Mouse (Mus musculus): ENCODE measurements around the gene Dis3l2.

Gene Dis3l2

DNA sequence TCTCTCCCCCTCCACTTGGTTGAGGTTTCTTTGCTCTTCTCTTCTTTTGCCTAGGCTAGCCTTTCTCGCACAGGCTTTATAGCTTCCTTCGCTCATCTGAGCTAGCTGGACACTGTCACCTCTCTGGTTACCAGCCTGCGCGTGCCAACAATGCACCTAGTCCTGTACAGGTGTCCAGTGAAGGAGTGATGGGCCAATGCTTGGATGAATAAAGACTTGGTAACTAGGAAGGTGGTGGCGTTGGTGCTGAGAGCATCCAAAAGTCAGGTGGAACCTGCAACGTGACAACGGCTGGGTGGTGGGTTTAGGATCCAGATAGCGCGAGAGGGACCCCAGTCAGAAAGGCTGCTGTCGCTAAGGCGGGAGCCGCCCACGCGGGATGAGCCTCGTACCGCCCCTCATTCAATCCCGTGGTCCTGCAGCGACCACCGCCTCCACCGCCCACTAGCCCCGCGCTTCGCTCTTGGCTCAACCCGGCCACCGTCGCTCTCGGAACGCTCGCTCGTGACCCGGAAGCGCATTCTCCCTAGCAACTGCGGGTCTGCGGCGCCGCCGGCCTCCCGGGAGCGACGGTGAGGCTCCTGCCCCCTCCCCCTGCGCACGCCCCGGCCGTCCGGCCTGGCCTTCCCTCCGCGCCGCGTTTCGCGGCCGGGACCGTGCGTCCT is at the start of gene Dis3l2:
Dis3l2 (plus strand) TSS at position 509 of the 665 bp plus-strand sequence.
- DNase-seq (ENCODE audit: low read depth, low spot score), result peak; percentile 88

DNA sequence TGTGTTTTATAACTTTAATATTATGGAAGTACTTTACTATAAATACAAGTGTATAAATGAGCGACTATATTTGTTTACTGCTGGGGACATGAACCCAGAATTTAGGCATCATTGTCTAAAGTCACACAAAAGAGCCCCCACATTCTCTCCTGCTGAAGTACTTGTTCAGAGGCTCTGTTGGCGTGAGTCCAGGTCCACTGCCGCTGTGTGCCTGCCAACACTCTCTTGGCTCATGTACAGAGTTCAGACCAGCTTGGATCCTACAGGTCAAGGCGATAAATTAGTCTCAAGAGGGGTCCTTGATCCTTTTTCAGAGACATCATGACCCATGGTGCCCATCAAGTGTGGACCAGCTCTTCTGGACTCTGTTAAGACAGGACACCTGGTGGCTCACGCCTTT is 46.5 kb upstream of the Dis3l2 start:
- no peak for DNase-seq (ENCODE audit: low read depth, low spot score)

DNA sequence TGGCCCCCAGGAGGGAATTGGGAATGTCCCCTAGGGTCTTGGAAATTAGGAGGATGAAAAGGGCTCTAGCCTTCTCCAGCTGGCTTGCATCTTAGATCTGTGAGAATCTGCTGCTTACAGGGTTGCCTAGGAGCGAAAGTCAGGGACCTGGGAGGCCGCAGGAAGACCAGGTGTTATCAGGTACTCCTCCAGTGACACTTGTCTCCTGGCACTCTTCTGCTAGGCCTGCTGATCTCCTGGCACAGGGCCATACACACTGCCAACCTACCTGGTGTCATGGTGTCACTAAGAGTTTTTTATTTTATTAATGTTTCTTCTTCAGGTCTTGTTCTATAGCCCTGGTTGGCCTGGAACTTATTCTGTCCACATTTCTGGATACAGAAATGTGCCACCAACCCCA is 38.5 kb upstream of the Dis3l2 start:
- no peak for DNase-seq (ENCODE audit: low read depth, low spot score)

DNA sequence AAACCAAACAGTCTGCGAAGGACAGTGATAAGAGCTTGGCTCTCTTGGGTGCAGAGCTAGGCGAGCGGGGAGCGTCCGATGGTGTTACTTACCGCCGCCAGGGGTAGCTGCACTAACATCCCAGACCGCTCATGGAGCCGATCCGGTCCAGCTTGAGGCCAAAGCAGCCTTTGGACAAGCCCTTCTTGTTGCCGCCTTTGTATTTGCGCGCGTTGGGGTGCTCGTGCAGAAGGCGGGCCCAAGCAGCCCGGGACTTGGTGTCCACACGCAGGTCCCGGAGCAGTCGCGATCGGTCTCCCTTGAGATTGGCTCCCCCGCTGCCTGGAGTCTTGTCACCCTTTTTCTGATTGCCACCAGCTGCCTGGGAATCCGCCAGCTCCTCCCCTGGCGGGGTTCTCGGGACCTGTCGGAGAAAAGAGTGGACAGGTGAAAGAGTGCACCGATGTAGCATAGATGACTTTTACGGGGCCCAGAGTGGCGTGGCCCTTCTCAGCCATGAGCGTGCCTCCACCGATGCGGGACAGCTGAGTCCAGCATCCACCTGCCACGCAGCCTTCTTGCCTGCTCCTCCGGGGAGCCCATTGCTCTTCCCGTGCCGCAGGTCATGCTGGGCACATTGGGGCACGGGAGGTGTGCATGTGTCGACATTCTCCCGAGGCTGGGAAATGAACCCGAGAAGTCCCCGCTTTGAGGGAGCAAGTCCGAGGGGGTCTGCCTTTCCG is 33.9 kb upstream of the Dis3l2 start:
- DNase-seq (ENCODE audit: low read depth, low spot score), result peak; percentile 67

DNA sequence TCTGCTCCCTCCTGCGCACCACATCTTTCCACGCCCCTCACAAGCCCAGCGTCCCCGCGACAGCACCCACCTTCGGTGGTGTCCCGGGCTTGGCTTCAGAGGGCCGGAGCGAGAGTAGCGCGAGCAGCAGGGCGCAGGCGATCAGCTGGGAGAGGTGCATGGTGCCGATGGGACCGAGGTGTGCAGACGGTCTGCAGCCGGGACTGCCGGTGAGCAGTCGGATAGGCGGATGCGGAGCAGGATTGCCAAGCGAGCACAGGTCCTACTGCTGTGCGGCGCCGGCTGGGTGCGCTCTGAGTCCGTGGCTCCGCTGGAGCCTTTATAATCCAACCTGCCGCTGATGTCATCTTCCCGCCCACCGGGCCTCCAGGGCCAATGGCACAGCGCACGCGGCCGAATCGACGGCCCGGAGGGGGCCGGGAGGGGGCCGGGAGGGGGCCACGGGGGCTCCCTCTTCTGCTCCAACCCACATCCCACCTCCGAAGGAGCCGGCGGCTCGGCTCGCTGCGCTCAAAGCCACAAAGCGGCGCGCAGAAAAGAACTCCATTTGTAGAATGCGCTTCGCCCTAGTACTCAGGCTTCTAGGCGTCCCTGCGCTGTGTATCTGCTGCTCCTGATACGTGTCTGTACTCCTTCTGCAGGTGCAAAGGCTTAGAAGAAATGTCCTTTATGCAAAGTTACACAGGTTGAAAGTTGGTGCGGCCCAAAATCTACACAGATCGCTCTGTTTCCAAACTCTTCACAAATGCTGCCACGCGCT is 33.1 kb upstream of the Dis3l2 start, which contains the start of gene Nppc:
Nppc (minus strand) TSS at position 293 of the 760 bp plus-strand sequence.
- peak; percentile 63 for DNase-seq (ENCODE audit: low read depth, low spot score)

DNA sequence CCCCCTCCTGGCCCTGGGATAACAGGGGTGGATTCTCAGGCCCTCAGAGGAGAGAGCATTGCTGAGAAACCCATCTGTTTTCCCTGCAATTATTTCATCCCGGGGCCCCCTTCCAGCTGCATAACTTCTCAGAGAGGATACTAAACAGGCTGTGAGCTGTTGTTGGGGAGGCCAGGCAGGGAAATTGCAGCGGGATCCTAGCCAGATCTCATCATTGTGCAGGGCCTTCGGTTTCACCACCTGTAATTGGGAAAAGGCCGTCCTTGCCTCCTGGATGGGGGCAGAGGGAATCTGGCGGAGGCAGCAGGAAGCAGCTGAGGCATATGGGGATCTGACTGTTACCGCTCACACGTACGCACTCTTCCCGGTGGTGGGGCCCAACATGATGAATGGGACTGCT is 29.2 kb upstream of the Dis3l2 start:
- DNase-seq (ENCODE audit: low read depth, low spot score), result no peak

DNA sequence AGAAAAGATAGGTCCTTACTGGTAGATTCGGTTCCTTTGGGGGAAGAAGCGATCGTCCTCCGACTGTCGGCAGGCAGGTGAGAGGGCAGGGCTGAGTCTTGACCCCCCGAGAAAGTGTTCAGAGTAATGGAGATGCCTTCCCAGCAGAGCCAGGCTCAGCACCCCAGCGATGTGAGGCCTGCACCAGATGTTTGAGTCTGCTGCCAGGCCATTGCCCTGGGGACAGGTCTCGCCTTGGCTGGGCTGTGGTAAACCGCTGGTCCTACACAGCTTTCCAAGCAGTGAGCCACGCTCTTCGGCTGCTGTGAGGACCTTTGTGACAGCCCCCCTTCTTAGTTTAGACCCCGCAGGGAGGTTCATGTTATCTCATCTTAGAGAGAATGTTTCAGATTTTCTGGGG is 28.5 kb upstream of the Dis3l2 start:
- DNase-seq (ENCODE audit: low read depth, low spot score), result no peak

DNA sequence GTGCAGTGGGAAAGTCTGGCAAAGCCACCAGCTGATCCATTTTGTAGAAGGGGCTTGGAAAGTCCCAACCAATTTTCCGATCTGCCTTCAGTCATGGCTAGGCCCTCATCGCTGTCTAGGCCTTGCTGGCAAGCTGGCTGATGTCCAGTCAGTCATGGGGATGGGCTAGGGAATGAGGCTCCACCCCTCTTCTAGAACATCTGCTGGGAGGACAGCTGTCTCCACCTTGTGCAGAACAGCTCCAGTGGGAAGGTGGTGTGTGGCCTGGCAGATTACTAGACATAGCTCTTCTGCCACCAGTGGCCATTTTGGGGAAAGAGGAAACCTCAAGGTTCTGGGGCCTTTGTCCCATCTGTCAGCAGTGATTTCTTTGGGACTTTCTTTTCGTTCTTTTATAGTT is 26.0 kb upstream of the Dis3l2 start:
- no peak for DNase-seq (ENCODE audit: low read depth, low spot score)

DNA sequence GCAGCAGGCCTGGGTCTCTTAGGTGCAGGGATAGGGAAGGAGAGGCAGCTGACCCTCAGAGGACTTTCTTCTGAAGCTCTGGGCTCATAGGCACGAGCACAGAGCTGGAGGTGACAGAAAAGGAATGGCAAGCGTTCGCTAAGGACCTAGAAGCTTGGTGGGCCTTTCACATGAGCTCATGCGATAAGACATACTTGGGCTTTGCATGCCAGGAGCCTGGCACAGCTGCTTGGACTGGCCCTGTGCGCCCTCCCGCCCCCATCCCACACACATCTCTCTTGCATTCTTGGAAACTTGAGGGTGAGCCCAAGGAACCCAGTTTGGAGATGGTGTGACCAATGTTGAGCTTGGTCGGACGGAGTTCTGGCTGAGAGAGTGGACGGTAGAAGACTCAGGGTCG is 24.9 kb upstream of the Dis3l2 start:
- no peak for DNase-seq (ENCODE audit: low read depth, low spot score)

DNA sequence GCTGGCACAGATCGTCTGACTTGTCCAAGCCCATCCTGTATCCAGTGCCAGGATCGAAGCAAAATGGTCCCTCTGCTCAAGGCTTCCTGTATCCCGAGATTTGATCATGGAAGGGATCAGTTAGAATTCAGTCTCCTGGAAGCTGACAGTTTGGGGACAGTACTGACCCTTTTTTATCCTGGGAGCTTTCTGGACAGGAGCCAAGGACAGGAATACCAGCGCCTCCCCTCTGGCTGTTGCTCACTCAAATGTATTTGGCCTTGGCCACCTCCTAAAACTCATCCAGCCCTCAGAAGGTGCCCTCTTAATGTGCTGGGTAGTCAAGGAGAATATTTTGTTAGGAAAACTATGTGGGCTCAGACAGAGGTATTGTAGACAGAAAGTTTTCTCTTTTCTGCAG is 16.4 kb upstream of the Dis3l2 start:
- DNase-seq (ENCODE audit: low read depth, low spot score), result no peak

DNA sequence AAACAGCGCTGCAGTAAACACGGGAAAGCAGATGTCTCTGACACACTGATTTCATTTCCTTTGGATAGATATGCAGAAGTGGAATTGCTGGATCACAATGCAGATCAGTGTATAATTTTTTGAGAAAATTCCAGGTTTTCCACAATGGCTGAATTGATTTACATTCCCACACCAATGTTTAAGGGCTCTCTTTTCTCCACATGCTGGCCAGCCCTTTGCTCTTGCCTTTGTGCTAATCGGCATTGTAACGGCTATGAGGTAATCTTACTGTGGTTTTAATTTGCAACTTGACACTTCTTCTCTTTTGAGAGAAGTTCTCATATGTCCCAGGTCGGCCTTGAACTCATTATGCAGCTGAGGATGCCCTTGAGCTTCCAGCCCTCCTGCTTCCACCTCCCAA is 12.6 kb upstream of the Dis3l2 start:
- DNase-seq (ENCODE audit: low read depth, low spot score), result no peak

DNA sequence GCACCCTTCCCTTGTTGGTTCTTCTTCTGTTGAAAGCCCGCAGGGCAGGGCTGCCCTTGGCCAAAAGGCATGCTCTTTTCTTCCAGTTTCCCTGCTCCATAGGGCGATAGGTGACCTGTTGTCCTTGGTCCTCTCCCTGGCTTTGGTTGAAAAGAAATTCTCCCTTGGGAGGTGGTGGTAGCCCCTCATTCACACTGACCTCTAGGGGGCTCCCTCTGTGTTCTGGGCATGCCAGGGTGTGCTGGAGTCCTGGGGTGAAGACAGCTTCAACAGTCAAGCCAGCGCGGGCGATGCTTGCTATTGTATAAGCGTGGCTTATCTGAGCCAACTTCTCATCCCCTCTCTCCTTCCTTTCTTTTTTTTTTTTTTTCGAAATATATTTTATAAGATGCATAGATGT is 6.7 kb upstream of the Dis3l2 start:
- no peak for DNase-seq (ENCODE audit: low read depth, low spot score)

DNA sequence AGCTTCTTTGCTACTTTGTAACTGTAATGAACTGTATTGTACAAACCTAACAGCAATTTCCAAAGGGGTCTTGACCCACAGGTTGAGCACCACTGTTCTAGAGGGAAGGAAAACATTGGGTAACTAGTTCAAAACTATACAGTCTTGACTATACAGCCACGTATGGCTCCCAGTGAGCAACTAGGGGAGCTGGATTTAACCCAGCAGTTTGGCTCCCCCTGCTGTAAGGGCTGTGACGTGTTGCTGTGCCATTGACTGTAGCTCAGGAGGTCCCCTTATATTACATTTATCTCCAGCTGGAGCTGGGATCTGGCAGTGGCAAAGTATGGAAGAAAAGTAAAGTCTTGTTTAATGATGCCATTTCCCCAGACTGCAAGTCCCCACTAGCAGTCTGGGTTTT is 4.9 kb upstream of the Dis3l2 start:
- DNase-seq (ENCODE audit: low read depth, low spot score), result no peak

DNA sequence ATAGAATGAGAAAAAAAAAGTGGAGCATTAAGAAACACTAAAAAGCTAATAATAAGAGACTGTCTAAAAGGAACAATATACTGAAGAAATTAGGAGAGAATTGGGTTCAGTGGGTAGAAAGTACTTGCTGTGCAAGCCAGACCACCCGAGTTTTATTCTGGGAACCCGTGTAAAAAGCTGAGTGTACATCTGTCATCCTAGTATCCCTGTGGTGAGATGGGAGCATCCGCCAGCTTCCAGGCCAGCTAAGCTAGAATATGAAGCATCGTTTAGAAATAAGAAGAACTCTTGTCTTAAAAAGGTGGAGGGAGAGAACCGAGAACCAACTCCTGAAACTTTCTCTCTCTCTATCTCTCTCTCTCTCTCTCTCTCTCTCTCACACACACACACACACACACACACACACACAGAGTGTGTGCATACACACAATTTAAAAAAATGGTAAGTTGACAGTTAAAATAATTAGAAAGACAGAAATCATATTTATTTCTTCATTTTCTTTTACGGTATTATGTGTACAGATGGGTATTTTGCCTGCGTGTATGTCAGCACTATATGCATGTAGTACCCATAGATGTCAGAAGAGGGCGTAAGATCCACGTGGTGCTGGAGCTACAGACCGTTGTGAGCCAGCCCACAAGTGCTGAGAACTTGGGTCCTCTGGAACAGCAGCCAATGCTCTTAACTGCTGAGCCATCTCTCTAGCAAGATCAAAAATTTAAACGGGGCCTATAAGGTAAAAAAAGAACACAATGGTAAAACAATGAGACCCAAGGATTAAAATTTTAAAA is 4.1 kb upstream of the Dis3l2 start:
- no peak for DNase-seq (ENCODE audit: low read depth, low spot score)

DNA sequence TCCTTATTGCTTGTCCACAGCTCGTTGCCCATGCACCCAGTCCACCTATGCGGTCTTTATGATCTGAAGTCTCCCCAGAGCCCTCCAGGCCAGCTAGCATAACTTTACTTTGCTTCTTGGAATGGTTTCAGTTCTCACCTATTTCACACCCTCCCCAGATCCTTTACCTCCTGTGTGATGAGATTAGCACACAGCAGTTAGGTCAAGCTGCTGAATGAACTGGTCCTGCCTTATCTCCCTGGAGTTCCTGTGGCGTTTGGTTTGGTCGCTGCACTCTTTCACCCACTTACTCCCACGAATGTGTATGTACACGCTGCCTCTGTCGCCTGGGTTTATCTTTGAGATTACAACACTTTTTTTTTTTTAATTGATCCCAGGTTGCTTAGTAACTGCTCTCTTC is 3.2 kb upstream of the Dis3l2 start:
- DNase-seq (ENCODE audit: low read depth, low spot score), result no peak

DNA sequence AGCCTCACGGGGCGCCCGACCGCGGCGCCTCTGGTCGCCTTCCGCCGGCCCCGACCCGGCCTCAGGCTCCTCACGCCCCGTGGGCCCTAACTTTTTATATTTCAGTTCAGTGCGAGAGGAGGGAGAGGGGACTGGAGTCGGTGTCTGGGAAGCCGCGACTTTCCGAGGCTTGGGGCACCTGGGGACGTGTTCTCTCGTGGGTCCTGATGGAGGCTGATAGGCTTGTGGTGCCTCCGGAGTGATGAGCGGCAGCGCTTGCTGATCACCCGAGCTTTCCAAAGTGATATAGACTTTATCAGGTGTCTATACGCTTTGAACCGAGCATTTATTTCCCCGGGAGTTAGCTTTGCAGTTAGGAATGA is 338 bp downstream of the Dis3l2 start:
- DNase-seq (ENCODE audit: low read depth, low spot score), result no peak

DNA sequence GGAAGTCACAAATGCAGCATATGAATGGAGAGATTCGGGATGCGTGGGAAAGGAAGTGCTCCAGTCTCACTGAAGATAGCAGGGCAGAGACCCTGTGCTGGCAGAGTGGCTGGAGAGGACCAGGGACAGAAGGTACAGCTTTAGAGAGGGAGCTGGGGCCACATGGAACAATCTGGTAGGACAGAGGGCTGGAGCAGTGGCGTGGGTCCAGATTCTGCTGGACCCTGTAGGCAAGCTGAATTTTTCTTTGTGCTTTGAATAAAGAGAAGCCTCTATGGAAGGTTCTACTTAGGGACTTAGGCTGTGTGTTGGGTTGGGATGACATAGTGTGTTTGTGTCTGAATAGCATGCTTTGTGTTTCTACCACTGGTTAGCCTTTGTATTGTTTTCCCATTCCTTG is 1.9 kb downstream of the Dis3l2 start:
- no peak for DNase-seq (ENCODE audit: low read depth, low spot score)

DNA sequence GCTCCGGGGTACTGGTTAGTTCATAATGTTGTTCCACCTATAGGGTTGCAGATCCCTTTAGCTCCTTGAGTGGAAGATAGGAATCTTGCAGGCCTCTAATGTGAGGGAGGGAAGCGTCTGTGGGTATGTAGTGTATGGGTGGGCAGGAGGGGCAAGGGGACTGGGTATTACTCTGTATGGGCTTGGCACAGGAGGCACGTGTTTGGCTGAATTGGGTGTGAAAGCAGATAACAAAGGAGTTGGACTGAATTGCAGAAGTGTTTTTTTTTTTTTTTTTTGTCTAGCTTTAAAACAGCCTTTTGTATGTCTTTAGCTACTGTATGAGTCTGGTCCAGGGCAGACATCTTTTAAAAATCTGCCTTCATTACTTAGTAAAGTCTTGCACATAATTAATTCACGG is 5.9 kb downstream of the Dis3l2 start:
- DNase-seq (ENCODE audit: low read depth, low spot score), result no peak

DNA sequence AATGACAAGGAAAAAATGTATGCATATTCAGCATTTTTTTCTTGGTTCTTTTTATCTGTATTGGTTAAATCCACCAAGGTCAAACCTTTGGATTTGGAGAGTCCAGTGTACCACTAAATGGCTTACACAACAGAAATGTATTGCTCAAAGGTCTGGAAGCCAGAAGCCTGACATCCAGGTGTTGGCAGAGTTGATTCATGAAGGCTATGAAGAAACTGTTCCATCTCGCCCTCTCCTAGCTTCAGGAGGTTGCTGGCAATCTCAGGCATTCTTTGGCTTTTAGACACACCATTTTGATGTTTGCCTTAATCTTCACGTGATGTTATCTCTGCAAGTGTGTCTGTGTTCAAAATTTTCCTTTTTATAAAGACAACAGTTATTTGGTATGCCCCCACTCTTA is 8.4 kb downstream of the Dis3l2 start:
- no peak for DNase-seq (ENCODE audit: low read depth, low spot score)

DNA sequence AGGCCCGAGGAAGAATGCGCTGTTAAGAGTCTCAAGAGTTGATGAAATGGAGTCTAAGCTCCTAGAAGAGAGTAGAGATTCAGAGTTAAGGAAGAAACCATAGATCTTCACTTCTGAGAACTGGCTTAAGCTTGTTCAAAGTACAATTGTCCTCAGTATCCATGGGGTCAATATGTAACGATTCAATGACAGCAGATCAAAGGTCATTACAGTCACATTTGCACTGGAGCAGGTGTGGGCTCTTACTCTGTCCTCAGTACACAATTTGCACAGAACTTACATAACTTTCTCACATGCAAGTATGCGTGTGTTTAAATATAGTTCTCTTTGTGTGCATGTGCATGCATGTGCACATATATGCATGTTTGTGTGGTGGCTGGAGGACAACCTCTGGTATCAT is 9.4 kb downstream of the Dis3l2 start:
- no peak for DNase-seq (ENCODE audit: low read depth, low spot score)

DNA sequence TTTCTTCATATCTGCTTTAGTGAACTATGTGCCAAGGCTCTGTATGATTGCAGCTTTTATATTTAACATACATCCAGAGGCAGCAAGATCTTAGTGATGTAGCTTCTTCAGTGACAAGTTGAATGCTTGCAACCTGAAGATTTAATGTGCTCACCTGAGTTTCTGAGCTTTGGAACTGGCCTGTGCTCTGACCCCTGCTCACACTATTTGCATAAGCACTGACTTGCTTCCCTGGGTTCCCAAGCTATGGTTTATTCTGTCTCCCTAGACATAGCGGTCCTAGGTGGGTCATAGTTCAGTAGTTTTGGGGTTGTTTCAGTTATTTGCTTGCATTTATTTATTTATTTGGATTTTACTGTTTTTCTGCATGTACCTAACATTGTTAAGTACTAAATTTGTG is 14.6 kb downstream of the Dis3l2 start:
- no peak for DNase-seq (ENCODE audit: low read depth, low spot score)

DNA sequence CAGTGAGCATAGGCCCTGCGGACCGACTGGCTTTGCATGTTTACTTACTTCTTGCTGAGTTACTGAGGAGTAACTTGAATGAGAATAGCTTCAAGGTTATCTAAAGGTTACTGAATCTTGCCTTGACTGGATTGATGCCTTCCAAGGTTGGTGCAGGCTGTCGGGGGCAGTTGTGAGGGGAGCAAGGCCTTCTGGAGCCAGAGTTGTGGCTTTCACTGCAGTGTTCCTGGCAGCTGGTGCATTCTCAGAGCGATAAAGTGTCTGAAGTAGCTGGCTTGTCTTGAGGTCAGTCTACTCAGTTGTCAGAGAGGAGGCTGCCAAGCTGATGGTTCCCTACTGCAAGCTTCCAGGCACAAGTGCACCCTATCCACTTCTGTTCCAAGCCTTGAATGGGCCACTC is 15.8 kb downstream of the Dis3l2 start:
- DNase-seq (ENCODE audit: low read depth, low spot score), result no peak

Data from forelimb bud, embryonic 11.5 days (tissue).